Mouse (Mus musculus) heart, embryonic 13.5 days (tissue): Measurements from ENCODE around the gene Vpreb1. TPM values are rescaled to one million over a fixed set of nuclear protein-coding genes. Genes with fewer than 3 reads are reported as not detected.
A peak's percentile ranks its signal among the peaks of the same experiment; 100 is the strongest.
"Not testable (repeated sequence)": the region's sequence is repeated elsewhere in the genome, so short reads cannot be mapped to it uniquely, and the experiment has no call there.

ENCODE experiments used
- ATAC-seq: fragments of 200-750 bp; cut with Nextera tagmentation; 2 replicates; pipeline ENCODE4 v1.8.0; 2017; ENCODE audit warnings: moderate TSS enrichment; ENCODE audit not compliant: insufficient number of reproducible peaks, low FRiP score, low TSS enrichment; ENCODE audit errors: extremely low read depth
- H3K27ac ChIP-seq: fragments of 300-500 bp; sonication (generic); replicated peaks from 2 replicates; pipeline ENCODE4 v1.5.1; 2015; ENCODE audit warnings: moderate library complexity, mild to moderate bottlenecking, inconsistent platforms
- H3K27me3 ChIP-seq: fragments of 300-500 bp; sonication (generic); replicated peaks from 2 replicates; pipeline ENCODE4 v1.6.1; 2015; ENCODE audit warnings: mild to moderate bottlenecking, inconsistent platforms
- H3K36me3 ChIP-seq: fragments of 300-500 bp; sonication (generic); 2 replicates; pipeline ENCODE4 v1.6.1; 2015; ENCODE audit warnings: mild to moderate bottlenecking, inconsistent platforms
- H3K4me1 ChIP-seq: fragments of 300-500 bp; sonication (generic); 2 replicates; pipeline ENCODE4 v1.6.1; 2015; ENCODE audit warnings: inconsistent platforms
- H3K4me2 ChIP-seq: fragments of 300-500 bp; sonication (generic); 2 replicates; pipeline ENCODE4 v1.6.1; 2015; ENCODE audit warnings: inconsistent platforms, mild to moderate bottlenecking, moderate library complexity
- H3K4me3 ChIP-seq: fragments of 300-500 bp; sonication (generic); 2 replicates; pipeline ENCODE4 v1.5.1; 2015; ENCODE audit warnings: moderate library complexity, mild to moderate bottlenecking, inconsistent platforms
- H3K9ac ChIP-seq: fragments of 300-500 bp; sonication (generic); 2 replicates; pipeline ENCODE4 v1.6.1; 2015; ENCODE audit warnings: inconsistent platforms, mild to moderate bottlenecking, moderate library complexity
- H3K9me3 ChIP-seq: fragments of 300-500 bp; sonication (generic); 2 replicates; pipeline ENCODE4 v1.6.1; 2016; ENCODE audit warnings: inconsistent platforms
- WGBS: fragments of 180-500 bp; shearing (Covaris S2); methylation state at CpG from one replicate; pipeline ENCODE4 v1.1.7; 2015; ENCODE audit warnings: mixed read lengths; 5-methylcytosine and 5-hydroxymethylcytosine counted together
- polyA plus RNA-seq: library from polyadenylated mRNA; unstranded; fragments of >200 nt; fragmentation: Nextera tagmentation; extraction: Ambion mirVana; gene quantifications from 2 replicates; pipeline ENCODE4 v1.2.1, GENCODE M21; 2015

Gene Vpreb1
- polyA plus RNA-seq, 1 experiment from 2014 or later, result 1.5 TPM

DNA sequence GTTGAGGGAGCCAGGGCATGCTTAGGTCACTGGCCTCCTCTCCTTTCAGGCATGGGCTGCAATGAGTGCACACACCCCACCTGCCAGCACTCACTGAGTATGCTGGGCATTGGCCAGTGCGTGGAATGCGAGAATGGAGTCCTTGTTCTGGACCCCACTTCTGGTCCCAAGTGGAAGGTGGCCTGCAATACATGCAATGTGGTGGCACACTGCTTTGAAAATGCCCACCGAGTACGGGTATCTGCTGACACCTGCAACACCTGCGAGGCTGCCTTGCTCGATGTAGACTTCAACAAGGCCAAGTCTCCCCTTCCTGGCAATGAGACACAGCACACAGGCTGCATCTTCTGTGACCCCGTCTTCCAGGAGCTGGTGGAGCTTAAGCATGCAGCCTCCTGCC, 21.7 kb upstream of the Vpreb1 start:
- H3K9me3 ChIP-seq, result no peaks in the 10 kb centered on the region
- peaks cover 75% of the 10 kb centered on the region for H3K36me3 ChIP-seq
- H3K9ac ChIP-seq, result no peak overlapping the region
- H3K4me1 ChIP-seq, result peaks cover 11% of the 10 kb centered on the region
- no peak overlapping the region for H3K27ac ChIP-seq
- no peak for ATAC-seq
- WGBS, result 86% methylated on average over 7 of the region's 7 CpGs
- no peaks in the 10 kb centered on the region for H3K27me3 ChIP-seq
- no peak overlapping the region for H3K4me2 ChIP-seq
- H3K4me3 ChIP-seq, result no peak overlapping the region

DNA sequence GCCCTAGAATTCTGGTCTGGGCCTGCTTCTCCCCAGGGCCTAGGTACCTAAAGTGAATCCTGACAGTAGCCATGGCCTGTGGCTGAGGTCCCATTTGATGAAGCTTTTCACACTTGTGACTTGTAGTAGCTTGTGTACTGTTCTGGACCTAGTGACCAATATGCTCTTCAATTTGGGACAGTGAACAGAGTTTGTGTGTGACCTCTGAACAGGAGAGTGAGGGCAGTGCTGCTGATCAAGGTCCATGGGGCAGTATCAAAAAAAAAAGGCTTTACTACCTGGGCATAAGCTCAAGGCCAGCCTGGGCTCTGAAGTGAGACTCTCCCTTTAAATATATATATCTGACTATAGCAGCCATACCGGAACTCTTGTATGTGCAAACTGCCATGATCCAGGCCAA, 17.7 kb upstream of the Vpreb1 start:
- Histone ChIP-seq H3K9ac (no peak overlapping the region), H3K9me3 (no peaks in the 10 kb centered on the region), H3K4me3 (no peak overlapping the region), H3K27me3 (no peaks in the 10 kb centered on the region), H3K27ac (no peak overlapping the region), H3K4me1 (no peaks in the 10 kb centered on the region), H3K36me3 (peaks cover 100% of the 10 kb centered on the region), H3K4me2 (no peak overlapping the region)
- no peak for ATAC-seq
- WGBS, result 96% methylated on average over 1 of the region's 1 CpGs

DNA sequence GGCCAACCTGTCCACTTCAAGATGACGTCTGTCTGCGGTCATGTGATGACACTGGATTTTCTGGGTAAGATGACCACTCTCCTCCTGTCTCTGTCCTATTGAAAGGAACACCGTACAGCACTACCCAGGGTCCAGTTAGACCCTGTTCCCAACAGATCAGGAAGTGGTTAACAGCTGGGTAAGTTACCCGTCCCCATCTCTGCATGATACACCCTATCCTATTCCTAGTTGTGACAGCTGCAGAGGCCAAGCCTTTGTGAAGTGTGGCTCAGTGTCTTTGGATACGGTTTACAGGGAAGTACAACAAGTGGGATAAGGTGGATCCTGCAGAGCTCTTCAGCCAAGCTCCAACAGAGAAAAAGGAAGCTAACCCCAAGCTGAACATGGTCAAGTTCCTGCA, 8.4 kb upstream of the Vpreb1 start:
- 83% methylated on average over 5 of the region's 5 CpGs for WGBS
- no peak for ATAC-seq
- Histone ChIP-seq H3K4me1 (no peaks in the 10 kb centered on the region), H3K9ac (no peak overlapping the region), H3K36me3 (peaks cover 88% of the 10 kb centered on the region), H3K4me2 (no peak overlapping the region), H3K9me3 (peaks cover 6% of the 10 kb centered on the region; the same call in 1 of the 2 replicates), H3K4me3 (no peak overlapping the region), H3K27me3 (no peaks in the 10 kb centered on the region), H3K27ac (no peak overlapping the region)

DNA sequence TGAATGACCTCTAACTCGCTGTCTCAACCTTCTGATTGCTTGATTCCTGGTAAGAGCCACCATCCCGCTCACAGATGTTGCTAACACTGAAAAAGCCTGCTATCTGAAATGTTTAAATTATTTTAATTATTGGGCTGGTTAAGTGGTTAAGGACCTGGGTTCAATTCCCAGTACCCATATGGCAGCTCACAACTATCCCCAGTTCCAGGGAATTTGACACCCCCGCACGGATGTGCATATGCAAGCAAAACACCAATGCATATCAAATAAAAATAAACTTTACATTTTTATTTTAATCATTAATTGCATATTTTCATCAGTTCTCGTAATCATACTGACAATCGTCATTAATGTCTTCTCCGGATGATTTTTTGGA, 414 bp downstream of the Vpreb1 start:
- 35% methylated on average over 7 of the region's 7 CpGs for WGBS
- Histone ChIP-seq H3K27me3 (no peaks in the 10 kb centered on the region), H3K9me3 (no peaks in the 10 kb centered on the region), H3K4me2 (peak overlapping the region; percentile 80), H3K9ac (peak overlapping the region; percentile 94), H3K4me1 (peaks cover 23% of the 10 kb centered on the region), H3K4me3 (peak overlapping the region; percentile 74), H3K36me3 (peaks cover 4% of the 10 kb centered on the region), H3K27ac (peak overlapping the region; percentile 97)
- no peak for ATAC-seq

DNA sequence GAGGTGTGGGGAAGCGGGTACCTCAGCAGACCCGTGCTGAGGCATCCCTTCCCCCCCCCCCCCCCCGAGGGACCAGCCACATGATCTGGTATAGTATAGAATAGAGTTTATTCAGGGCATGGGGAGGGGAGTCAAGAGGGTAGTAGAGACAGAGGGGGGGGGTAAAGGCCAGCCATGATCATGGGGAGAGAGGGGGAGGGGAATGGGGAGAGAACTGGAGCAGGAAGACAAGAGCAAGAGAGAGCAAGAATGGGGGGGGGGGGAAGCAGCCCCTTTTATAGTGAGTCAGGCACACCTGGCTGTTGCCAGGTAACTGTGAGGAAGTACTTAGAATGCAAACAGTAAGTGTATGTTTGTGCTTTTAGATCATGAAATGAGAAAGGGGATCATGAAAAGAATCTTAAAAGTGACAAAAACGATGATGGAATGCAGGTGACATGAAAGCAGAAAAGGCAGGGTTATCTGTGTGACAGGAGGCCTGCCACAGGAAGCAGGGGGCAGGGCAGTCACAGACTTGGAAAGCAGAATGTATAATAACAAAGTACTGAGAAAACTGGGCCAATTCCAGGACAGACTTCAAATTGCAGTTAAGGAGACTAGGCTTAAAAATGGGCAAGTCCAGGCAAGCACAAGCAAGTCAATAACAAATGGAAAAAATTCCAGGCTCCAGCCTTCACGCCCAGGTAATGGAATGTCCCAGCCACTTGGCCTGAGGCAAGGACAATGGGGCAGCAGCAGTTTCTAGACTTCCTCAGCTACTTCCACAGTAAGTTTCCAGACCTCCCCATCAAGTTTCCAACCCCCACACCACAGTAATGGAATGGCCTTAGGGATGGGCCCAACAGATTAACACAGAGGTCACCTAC, 4.7 kb downstream of the Vpreb1 start:
- H3K4me2 ChIP-seq, result no peak overlapping the region
- no peak for ATAC-seq
- no peak overlapping the region for H3K4me3 ChIP-seq
- 39% methylated on average over 4 of the region's 5 CpGs for WGBS
- H3K27ac ChIP-seq, result peak overlapping the region; percentile 6; the same call in 1 of the 2 replicates
- no peaks in the 10 kb centered on the region for H3K27me3 ChIP-seq
- 0 out of 2 replicates have a peak, but pooled peaks cover 8% of the 10 kb centered on the region for H3K4me1 ChIP-seq
- H3K9me3 ChIP-seq, result no peaks in the 10 kb centered on the region
- no peaks in the 10 kb centered on the region for H3K36me3 ChIP-seq
- no peak overlapping the region for H3K9ac ChIP-seq

DNA sequence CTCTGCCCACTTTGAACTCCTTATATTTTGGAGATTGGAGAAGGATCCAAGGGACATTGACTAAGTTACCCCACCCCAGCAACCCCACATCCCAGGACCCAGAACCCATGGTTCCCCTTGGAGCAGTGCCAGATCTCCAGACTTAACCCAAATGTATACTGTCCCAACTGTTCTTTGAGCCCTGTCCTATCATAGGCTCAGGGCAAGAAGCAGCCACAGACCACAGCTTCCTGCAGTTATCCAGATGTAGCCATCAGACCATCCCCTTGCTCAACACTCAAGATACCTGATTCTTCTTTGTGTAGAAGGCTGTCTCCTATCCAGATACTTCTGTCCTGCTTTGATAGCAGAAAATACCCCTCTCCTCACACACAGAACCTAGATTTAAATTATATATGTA, 5.4 kb downstream of the Vpreb1 start:
- H3K36me3 ChIP-seq, result no peaks in the 10 kb centered on the region
- 0 out of 2 replicates have a peak, but pooled peaks cover 8% of the 10 kb centered on the region for H3K4me1 ChIP-seq
- no peaks in the 10 kb centered on the region for H3K27me3 ChIP-seq
- no peak overlapping the region for H3K4me3 ChIP-seq
- no peaks in the 10 kb centered on the region for H3K9me3 ChIP-seq
- no peak overlapping the region for H3K4me2 ChIP-seq
- ATAC-seq, result no peak
- no peak overlapping the region for H3K9ac ChIP-seq
- H3K27ac ChIP-seq, result no peak overlapping the region

DNA sequence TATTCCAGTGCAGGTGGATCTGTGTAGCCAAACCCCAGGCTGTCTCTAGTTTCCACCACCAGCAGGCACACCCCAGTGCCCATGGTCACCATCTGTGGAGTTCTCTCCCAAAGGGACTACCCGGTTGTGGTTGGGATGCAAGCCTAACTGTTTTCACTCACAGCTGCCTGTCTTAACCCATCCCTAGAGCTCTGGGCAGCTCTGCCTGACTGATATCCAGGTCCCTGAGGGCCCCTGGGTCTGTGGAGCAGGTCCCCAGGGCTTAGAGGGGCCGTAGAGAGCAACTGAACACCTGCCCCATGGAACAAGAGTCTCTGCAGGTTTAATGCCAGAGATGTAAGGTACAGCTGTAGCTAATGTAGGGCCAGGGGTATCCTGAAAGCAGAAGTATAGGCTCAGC, 6.7 kb downstream of the Vpreb1 start, which contains the start of gene Igll1:
Igll1 (minus strand) TSS at position 8 of the 400 bp plus-strand sequence.
- Histone ChIP-seq H3K4me1 (0 out of 2 replicates have a peak, but pooled peaks cover 8% of the 10 kb centered on the region), H3K9ac (no peak within 1 kb of the TSS), H3K4me3 (no peak within 1 kb of the TSS), H3K27ac (no peak within 1 kb of the TSS), H3K27me3 (no peaks in the 10 kb centered on the region), H3K9me3 (no peaks in the 10 kb centered on the region), H3K36me3 (no peaks in the 10 kb centered on the region), H3K4me2 (no peak within 1 kb of the TSS)
- ATAC-seq, result no peak
- WGBS, result 68% methylated on average over 2 of the region's 2 CpGs

DNA sequence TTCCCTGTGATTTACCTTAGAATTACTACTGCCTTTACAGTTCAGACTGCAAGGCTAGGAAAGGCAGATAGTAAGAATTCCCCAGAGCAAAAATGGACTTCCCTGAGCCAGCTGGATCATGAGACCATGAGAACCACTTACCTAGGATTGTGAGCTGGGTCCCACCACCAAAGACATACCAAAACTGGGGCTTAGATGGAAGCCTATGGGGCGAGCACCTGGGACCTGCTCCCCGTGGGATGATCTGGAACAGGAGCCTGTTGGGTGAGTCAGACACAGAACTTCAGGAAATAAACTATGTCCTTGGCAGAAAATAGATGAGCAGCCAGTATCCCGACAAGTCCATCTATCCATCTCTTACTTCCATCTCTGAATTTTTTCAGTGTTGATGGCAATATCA, 8.4 kb downstream of the Vpreb1 start:
- no peak overlapping the region for H3K9ac ChIP-seq
- no peak for ATAC-seq
- 68% methylated on average over 3 of the region's 3 CpGs for WGBS

DNA sequence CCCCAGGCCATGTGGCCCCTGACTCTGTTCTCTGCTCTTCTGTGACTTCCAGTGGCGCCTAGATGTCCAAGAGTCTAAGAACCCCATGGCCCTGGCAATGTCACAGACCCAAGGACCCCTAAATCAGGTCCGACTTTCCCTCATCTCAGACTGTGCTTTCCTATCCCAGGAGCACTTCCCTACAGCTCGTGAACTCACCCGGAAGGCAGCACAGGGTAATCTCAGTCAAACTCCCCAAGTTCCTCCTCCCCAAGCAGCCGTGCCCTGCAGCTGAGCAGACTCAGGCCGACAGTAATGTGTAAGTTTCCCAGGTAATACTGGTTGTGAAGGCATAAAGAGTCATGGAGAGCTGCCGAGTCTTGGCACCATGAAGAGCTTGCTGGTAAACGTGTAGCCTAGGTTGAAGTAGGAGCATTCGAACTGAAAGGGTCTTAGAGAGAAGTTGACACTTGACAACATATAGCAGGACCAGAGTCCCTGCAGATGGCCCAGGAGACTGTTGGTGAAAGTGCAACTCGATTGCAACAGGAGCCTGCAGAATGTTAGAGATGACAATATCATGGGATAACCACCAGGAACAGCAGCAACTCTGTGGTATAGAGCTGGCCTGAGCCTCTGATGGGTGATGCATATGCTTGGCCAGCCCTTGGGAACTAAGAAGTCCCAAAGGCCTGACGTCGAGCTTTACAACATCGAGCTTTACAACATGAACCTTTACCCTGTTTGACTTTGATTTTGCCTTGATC, 13.7 kb downstream of the Vpreb1 start:
- Histone ChIP-seq H3K4me3 (no peak overlapping the region), H3K36me3 (no peaks in the 10 kb centered on the region), H3K27ac (no peak overlapping the region), H3K9ac (no peak overlapping the region), H3K9me3 (no peaks in the 10 kb centered on the region), H3K27me3 (no peaks in the 10 kb centered on the region), H3K4me2 (no peak overlapping the region), H3K4me1 (no peaks in the 10 kb centered on the region)
- 62% methylated on average over 13 of the region's 13 CpGs for WGBS
- no peak for ATAC-seq

More for the DNA sequence above, 8.4 kb downstream of the Vpreb1 start:
- Histone ChIP-seq H3K4me1 (0 out of 2 replicates have a peak, but pooled peaks cover 8% of the 10 kb centered on the region), H3K27me3 (no peaks in the 10 kb centered on the region), H3K27ac (no peak overlapping the region), H3K4me2 (no peak overlapping the region), H3K36me3 (no peaks in the 10 kb centered on the region), H3K9me3 (no peaks in the 10 kb centered on the region), H3K4me3 (no peak overlapping the region)

DNA sequence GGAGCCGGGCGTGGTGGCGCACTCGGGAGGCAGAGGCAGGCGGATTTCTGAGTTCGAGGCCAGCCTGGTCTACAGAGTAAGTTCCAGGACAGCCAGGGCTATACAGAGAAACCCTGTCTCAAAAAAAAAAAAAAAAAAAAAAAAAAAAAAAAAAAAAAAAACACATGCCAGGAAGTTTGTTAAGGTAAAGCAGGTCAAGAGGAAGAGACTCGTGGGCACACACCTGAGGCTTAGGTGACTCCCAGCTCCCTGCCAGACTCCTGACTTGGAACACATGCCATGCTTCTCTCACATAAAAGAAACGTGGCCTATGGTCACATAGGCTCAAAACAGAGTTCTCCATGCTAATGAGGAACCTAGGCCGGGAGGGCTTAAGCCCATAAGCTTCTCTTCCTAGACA, 14.6 kb downstream of the Vpreb1 start:
- 75% methylated on average over 9 of the region's 9 CpGs for WGBS

DNA sequence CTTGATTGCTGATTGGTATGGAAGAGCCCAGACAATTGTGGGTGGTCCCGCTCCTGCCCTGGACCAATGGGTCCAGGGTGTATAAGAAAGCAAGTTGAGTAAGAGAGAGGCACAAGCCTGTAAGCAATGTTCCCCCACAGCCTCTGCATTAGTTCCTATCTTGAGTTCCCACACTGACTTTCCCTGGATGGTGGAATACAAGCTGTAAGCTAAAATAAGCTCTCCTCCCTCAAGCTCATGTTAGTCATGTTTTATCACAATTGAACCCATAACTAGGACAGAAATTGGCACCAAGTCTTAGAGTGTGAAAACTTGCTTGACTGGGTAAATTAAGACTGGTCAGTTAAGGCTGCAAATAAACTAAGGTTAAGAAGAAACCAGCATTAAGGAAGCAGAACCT, 15.1 kb downstream of the Vpreb1 start:
- no peak overlapping the region for H3K4me2 ChIP-seq
- ATAC-seq, result no peak
- no peak overlapping the region for H3K9ac ChIP-seq
- no peak overlapping the region for H3K27ac ChIP-seq
- no peaks in the 10 kb centered on the region for H3K36me3 ChIP-seq
- H3K27me3 ChIP-seq, result no peaks in the 10 kb centered on the region
- H3K4me3 ChIP-seq, result no peak overlapping the region
- H3K4me1 ChIP-seq, result no peaks in the 10 kb centered on the region
- 89% methylated on average over 1 of the region's 1 CpGs for WGBS
- peaks cover 5% of the 10 kb centered on the region; the same call in 1 of the 2 replicates for H3K9me3 ChIP-seq

More for the DNA sequence above, 14.6 kb downstream of the Vpreb1 start:
- not testable (repeated sequence) for H3K27me3 ChIP-seq, H3K4me2 ChIP-seq, H3K4me3 ChIP-seq, H3K27ac ChIP-seq, H3K9ac ChIP-seq, ATAC-seq, H3K36me3 ChIP-seq, H3K4me1 ChIP-seq, H3K9me3 ChIP-seq
